Mouse (Mus musculus): ENCODE data around the gene Cldn4. TPM values are rescaled to one million over a fixed set of nuclear protein-coding genes. Genes with fewer than 3 reads are reported as not detected.

The Cldn4 gene
- polyA plus RNA-seq, 1 experiment from 2014 or later, result 76.6 TPM

DNA sequence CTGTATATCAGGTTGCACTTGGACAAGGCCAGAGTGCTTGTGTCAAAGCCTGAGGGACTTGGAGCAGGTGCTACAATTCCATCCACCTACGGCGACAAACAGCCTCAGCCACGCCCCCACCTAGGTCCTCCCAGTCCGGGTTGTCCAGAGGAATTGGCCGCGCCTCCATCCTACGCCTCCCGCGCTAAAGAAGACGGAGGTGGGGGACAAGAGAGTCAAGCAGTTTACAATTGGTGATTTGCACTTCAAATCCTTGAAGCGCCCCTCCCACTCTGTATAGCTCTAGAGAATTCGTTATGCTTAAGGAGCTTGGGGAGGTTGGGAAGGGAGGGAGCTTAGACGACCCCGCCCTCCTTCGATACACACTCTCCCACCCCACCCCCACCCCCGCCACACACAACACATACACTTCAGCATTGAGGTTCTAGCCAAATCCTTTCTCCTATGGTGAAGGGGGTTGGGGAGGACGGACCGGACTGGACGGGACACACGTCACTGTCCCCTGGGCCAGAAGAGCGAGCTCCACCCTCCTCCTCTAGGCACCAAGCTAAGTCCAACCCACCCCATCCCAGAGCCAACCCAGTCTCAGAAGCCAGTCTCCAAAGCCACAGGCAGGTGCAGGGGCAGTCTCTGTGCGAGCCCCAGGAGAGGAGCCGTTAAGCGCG is 39.0 kb upstream of the Cldn4 start, which contains the start of gene Cldn3:
Cldn3 (plus strand) TSS at position 582 of the 665 bp plus-strand sequence.
- peak; percentile 88 for ATAC-seq
- Histone ChIP-seq H3K36me3 (ENCODE audit: control insufficient read depth, insufficient read depth) (no peaks in the 10 kb centered on the region), H3K27ac (ENCODE audit: low read depth, low read length) (peak within 1 kb of the TSS; percentile 82), H3K9me3 (ENCODE audit: control insufficient read depth) (no peaks in the 10 kb centered on the region), H3K4me2 (replicated peaks; ENCODE audit: low read depth) (peak within 1 kb of the TSS; percentile 74), H3K9ac (ENCODE audit: low read depth, low read length) (peak within 1 kb of the TSS; percentile 68), H3K27me3 (replicated peaks; ENCODE audit: control insufficient read depth, insufficient read depth, low read length) (peaks cover 11% of the 10 kb centered on the region; the same call in 1 of the 2 replicates), H3K4me1 (replicated peaks; ENCODE audit: control insufficient read depth, insufficient read depth, low read length) (peaks cover 16% of the 10 kb centered on the region; the same call in 1 of the 2 replicates), H3K4me3 (ENCODE audit: low read depth, low read length) (peak within 1 kb of the TSS; percentile 56)
- no peak for TF ChIP-seq CTCF (IDR thresholded peaks at IDR 0.05; ENCODE audit: low read depth)
- under 1% methylated on average over 25 of the region's 25 CpGs for WGBS

DNA sequence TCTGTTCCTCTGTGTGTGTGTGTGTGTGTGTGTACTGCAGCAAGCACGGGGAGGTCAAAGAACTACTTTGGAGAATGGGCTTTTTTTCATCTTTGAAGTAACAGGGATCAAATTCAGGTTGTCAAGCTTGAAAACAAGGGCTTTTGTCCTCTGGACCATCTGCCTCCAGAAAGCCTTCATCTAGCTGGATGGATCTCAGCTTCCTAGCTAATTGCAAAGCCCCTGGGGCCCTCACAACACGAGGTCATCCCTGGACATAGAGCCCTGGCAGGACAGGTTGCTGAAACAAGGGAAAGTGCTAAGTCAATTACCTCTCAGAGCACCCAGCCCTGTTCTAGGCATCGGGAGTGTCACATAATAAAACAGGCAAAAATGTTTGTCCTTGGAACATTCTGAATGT is 37.0 kb upstream of the Cldn4 start:
- Histone ChIP-seq H3K9ac (ENCODE audit: low read depth, low read length) (no peak overlapping the region), H3K27me3 (replicated peaks; ENCODE audit: control insufficient read depth, insufficient read depth, low read length) (peaks cover 11% of the 10 kb centered on the region; the same call in 1 of the 2 replicates), H3K9me3 (ENCODE audit: control insufficient read depth) (no peaks in the 10 kb centered on the region), H3K4me3 (ENCODE audit: low read depth, low read length) (no peak overlapping the region), H3K4me1 (replicated peaks; ENCODE audit: control insufficient read depth, insufficient read depth, low read length) (0 out of 2 replicates have a peak, but pooled peaks cover 11% of the 10 kb centered on the region), H3K4me2 (replicated peaks; ENCODE audit: low read depth) (no peak overlapping the region), H3K27ac (ENCODE audit: low read depth, low read length) (peak overlapping the region; percentile 21; the same call in 1 of the 2 replicates), H3K36me3 (ENCODE audit: control insufficient read depth, insufficient read depth) (no peaks in the 10 kb centered on the region)
- no peak for TF ChIP-seq CTCF (IDR thresholded peaks at IDR 0.05; ENCODE audit: low read depth)
- WGBS, result 15% methylated on average over 3 of the region's 3 CpGs
- ATAC-seq, result no peak

DNA sequence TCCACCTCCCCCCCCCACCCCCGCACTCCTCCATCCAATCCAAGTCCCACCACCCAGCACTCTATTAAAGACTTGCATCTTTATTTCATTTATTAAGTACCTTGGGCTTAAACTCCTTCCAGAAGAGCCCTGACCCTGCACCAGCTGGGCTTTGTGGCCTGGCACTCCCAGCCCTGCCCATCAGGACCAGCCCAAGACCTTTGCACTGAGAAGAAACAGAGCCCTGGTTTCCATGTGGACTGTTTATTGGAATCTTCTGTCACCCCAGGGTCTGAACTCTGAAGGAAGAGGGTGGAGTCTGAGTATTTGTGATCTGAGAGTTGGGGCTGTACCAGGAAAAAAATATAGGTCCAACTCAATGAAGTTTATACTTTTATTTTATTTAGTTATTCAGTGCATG is 36.4 kb upstream of the Cldn4 start:
- Histone ChIP-seq H3K36me3 (ENCODE audit: control insufficient read depth, insufficient read depth) (no peaks in the 10 kb centered on the region), H3K9ac (ENCODE audit: low read depth, low read length) (no peak overlapping the region), H3K27me3 (replicated peaks; ENCODE audit: control insufficient read depth, insufficient read depth, low read length) (peaks cover 11% of the 10 kb centered on the region; the same call in 1 of the 2 replicates), H3K4me3 (ENCODE audit: low read depth, low read length) (no peak overlapping the region), H3K27ac (ENCODE audit: low read depth, low read length) (peak overlapping the region; percentile 28; the same call in 1 of the 2 replicates), H3K9me3 (ENCODE audit: control insufficient read depth) (no peaks in the 10 kb centered on the region), H3K4me1 (replicated peaks; ENCODE audit: control insufficient read depth, insufficient read depth, low read length) (0 out of 2 replicates have a peak, but pooled peaks cover 11% of the 10 kb centered on the region), H3K4me2 (replicated peaks; ENCODE audit: low read depth) (no peak overlapping the region)
- no peak for ATAC-seq
- TF ChIP-seq CTCF (IDR thresholded peaks at IDR 0.05; ENCODE audit: low read depth), result no peak
- WGBS, result 63% methylated on average over 1 of the region's 1 CpGs

DNA sequence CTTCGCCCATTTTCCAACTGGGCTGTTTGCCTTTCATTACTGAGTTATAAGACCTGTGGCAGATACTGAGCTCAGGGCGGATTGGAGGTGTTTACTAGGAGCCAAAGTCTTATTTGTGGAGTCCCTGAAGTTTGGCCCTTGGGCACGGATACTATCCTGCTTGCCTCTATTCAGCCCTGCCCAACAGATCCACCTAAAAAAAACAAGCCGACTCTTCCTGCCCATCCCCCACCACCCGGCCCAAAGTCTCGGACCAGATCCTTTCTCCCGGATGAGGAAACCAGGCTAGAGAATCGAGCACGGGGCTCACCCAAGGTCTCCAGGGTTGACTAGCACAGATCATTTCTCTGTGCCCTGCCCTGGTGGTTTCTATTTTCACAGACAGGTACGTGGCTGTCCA is 34.4 kb upstream of the Cldn4 start:
- WGBS, result 30% methylated on average over 10 of the region's 10 CpGs
- no peak overlapping the region for H3K9ac ChIP-seq (ENCODE audit: low read depth, low read length)
- H3K27ac ChIP-seq (ENCODE audit: low read depth, low read length), result peak overlapping the region; percentile 70
- 0 out of 2 replicates have a peak, but pooled peaks have one; percentile 8 for ATAC-seq
- H3K9me3 ChIP-seq (ENCODE audit: control insufficient read depth), result no peaks in the 10 kb centered on the region
- no peak overlapping the region for H3K4me3 ChIP-seq (ENCODE audit: low read depth, low read length)
- H3K27me3 ChIP-seq (replicated peaks; ENCODE audit: control insufficient read depth, insufficient read depth, low read length), result peaks cover 8% of the 10 kb centered on the region; the same call in 1 of the 2 replicates
- H3K36me3 ChIP-seq (ENCODE audit: control insufficient read depth, insufficient read depth), result no peaks in the 10 kb centered on the region
- H3K4me2 ChIP-seq (replicated peaks; ENCODE audit: low read depth), result peak overlapping the region; percentile 48
- 0 out of 2 replicates have a peak, but pooled peaks cover 11% of the 10 kb centered on the region for H3K4me1 ChIP-seq (replicated peaks; ENCODE audit: control insufficient read depth, insufficient read depth, low read length)
- no peak for TF ChIP-seq CTCF (IDR thresholded peaks at IDR 0.05; ENCODE audit: low read depth)

DNA sequence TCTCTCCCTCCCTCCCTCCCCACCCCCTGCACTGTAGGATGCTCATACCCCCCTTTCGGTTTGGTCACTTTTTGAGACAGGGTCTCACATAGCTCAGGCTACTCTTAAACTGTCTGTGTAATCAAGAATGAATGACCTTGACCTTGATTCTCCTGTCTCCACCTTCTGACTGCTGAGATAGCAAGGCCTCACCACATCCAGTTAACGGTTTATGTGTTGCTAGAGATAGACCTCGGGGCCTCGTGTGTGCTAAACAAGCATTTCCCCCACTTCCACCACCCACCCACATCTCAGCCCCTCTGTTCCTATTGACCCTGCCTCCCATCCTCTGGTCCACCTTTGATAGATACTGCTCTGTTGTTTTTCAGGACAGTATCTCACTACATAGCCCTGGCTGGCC is 31.1 kb upstream of the Cldn4 start:
- H3K4me1 ChIP-seq (replicated peaks; ENCODE audit: control insufficient read depth, insufficient read depth, low read length), result peaks cover 6% of the 10 kb centered on the region; the same call in 1 of the 2 replicates
- no peak overlapping the region for H3K4me2 ChIP-seq (replicated peaks; ENCODE audit: low read depth)
- H3K4me3 ChIP-seq (ENCODE audit: low read depth, low read length), result no peak overlapping the region
- no peak for TF ChIP-seq CTCF (IDR thresholded peaks at IDR 0.05; ENCODE audit: low read depth)
- no peaks in the 10 kb centered on the region for H3K27me3 ChIP-seq (replicated peaks; ENCODE audit: control insufficient read depth, insufficient read depth, low read length)
- H3K27ac ChIP-seq (ENCODE audit: low read depth, low read length), result no peak overlapping the region
- H3K9me3 ChIP-seq (ENCODE audit: control insufficient read depth), result no peaks in the 10 kb centered on the region
- no peak overlapping the region for H3K9ac ChIP-seq (ENCODE audit: low read depth, low read length)
- ATAC-seq, result no peak
- no peaks in the 10 kb centered on the region for H3K36me3 ChIP-seq (ENCODE audit: control insufficient read depth, insufficient read depth)
- 68% methylated on average over 4 of the region's 4 CpGs for WGBS

DNA sequence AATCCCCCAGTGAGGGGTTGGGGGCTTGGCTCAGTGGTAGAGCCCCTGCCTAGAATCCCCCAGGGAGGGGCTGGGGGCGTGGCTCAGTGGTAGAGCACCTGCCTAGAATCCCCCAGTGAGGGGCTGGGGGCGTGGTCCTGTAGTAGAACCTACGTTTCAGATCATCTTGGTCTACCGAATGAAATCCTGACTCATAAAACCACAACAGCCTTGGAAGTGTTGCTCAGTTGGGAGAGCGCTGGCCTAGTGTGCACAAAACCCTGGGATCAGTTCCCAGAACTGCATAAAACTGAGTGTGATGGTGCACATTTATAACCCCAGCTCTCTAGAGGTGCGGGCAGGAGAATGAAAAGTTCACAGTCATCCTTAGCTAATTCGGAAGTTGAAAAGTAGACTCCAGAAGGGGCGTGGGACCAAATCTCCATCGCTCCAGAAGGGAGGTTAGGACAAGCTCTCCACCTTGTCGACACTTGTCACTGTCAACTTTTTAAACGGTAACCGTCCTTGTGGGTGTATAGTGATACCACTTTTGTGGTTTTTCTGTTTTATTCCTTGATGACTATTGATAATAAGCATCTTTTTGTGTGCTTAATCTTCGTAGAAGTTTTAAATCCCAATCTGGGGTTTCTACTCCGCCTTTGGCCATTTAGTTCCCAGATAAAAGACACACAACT is 30.0 kb upstream of the Cldn4 start:
- H3K27ac ChIP-seq (ENCODE audit: low read depth, low read length), result no peak overlapping the region
- no peak for ATAC-seq
- no peaks in the 10 kb centered on the region for H3K36me3 ChIP-seq (ENCODE audit: control insufficient read depth, insufficient read depth)
- no peak for TF ChIP-seq CTCF (IDR thresholded peaks at IDR 0.05; ENCODE audit: low read depth)
- 89% methylated on average over 14 of the region's 14 CpGs for WGBS
- no peak overlapping the region for H3K4me3 ChIP-seq (ENCODE audit: low read depth, low read length)
- peaks cover 6% of the 10 kb centered on the region; the same call in 1 of the 2 replicates for H3K4me1 ChIP-seq (replicated peaks; ENCODE audit: control insufficient read depth, insufficient read depth, low read length)
- H3K9ac ChIP-seq (ENCODE audit: low read depth, low read length), result no peak overlapping the region
- no peak overlapping the region for H3K4me2 ChIP-seq (replicated peaks; ENCODE audit: low read depth)
- H3K9me3 ChIP-seq (ENCODE audit: control insufficient read depth), result no peaks in the 10 kb centered on the region
- no peaks in the 10 kb centered on the region for H3K27me3 ChIP-seq (replicated peaks; ENCODE audit: control insufficient read depth, insufficient read depth, low read length)

All from intestine, postnatal 0 days (tissue).